Mouse (Mus musculus) right cerebral cortex, postnatal 10 days (tissue): Measurements from ENCODE around the gene Dlgap4.

Source experiments
- DNase-seq, 2 experiments: peaks; one replicate each; pipeline ENCODE4 v3.0.0; 2021; ENCODE audit warnings: low spot score in 2 of 2

Gene Dlgap4

DNA sequence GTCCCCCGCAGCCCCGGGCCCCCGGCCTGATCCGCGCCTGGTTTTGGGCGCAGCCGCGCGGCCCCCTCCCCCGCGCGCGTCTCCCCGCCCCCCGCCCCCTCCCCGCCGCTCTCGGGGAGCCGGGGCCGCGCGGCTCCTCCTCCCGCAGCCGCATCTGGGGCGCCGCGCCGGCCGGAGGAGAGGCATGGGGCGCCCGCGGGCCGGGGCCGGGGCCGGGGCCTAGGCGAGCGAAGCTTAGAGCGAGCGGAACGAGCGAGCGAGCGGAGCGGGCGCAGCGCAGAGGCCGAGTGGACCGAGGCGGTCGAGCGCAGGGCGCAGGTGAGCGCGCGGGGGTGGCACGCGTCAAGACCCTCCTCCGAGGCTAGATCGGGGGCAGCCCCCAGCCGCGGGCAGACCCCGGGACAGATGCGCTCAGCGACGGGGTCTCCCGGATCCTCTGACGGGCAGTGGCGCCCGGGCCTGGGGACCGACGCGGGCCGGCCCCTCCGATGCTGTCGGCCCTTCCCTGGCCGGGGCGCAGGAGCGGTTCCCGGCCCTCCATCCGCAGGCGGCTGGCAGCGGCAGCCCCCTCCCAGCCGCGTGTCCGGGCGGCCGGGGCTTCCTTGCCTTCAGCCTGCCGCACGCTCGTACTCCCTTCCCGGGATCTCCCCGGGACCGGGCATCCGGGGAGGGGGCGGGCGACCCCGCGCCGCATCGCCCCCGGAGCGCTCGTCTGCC is at the start of gene Dlgap4:
Gene Dlgap4 (plus strand): TSS at position 165 of the 717 bp plus-strand sequence.
- peak in 1 of 2 experiments; percentile 52 for DNase-seq

DNA sequence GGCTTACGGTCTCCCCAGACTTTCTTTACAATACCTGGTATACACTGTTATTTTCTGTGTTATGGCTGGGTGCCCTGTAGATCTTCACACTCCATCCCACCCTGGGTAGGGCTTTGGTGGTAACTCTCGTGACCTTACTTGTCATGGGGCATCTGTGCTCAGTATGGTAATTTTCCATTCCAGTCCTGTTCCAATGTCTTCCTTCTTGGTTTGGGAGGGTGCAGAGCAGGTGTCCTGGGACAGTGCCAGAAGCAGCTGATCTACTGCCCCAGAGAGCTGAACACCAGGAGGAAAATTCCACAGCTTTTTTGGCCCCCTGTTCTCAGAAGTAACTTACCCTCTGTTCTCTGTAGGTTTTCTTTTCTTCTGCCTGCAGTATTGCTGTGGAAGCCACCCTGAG is 47.0 kb upstream of the Dlgap4 start:
- DNase-seq = no peak

GRCm38 (mm10) chr2:156568647-156569046 is 44.9 kb upstream of the Dlgap4 start:
- DNase-seq = no peak

DNA sequence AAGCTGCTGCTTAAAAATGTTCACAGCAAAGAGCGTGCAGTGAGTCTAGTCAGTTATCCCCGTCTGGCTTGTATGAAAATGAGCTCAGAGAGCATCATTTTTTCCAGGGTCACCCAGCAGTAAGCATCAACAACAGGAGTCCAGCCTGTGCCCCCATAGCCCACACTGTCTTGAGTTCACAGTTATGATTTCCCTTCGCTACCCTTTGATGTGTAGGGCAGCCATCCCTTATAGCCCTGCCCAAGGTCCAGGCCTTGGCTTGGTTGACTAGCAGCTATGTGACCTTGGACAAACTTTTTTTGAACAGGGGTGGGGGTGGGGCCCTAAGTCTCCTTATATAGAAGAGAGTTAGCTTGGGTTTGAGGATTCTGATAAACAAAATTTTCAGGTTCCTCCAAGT is 44.2 kb upstream of the Dlgap4 start:
- DNase-seq = no peak

DNA sequence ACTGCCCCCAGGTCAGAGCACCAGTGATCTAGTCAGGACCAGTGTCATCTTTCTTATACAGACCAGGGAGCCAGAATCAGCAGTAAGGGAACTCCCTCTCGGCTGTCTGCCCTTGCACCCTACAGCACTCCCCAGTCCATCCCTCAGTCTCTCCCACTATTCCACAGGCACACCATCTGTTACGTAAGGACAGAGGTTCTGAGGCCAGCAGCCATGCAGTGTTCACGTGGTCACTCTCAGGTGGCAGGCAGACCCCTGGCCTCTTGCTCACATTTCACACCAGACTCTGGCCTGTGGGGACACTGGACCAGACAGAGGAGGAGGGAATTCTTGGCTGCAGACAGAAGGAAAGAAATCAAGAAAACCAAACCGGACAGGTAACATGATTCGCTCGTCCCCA is 42.0 kb upstream of the Dlgap4 start:
- DNase-seq = no peak

GRCm38 (mm10) chr2:156576850-156577587 is 36.5 kb upstream of the Dlgap4 start:
- DNase-seq = no peak

DNA sequence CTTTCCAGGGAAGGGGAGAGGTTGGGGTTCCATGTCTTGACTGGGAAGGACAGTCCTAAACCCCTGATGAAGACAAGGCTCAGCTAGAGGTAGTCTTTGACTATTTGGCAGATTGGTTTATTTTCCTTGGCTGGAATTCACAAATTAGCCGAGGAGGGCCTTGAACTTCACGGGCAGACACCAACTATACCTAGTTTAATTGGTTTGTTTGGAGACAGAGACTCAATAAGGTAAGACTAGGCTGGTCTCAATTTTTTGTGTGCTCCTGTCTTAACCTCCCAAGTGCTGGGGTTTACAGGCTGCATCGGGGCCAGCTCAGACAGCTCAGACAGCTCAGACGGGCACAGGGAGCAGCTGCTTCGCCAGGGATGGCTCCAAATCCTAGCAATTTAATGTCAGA is 33.0 kb upstream of the Dlgap4 start:
- DNase-seq = no peak

- DNase-seq = peak; percentile 92 to 95
These were observed 32.3 kb upstream of the Dlgap4 start for GRCm38 (mm10) chr2:156581244-156581643.

DNA sequence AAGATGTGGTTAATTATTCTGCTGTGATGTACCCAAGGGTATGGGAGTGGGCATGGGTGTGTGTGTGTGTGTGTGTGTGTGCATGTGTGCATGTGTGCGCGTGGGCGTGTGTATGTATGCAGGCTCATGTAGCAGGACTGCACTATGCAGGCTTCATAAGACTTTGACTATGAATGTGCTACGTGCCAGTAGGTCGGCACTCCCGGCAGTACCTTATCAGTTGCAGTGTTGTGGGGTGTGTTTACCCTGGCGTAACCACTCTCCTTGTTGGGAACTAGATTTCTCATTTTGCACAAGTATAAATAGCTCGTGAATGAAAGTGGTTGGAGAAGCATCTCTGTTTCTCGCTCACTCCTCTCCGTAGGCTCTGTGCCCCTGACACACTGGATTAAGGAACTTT is 30.6 kb upstream of the Dlgap4 start:
- no peak for DNase-seq

DNA sequence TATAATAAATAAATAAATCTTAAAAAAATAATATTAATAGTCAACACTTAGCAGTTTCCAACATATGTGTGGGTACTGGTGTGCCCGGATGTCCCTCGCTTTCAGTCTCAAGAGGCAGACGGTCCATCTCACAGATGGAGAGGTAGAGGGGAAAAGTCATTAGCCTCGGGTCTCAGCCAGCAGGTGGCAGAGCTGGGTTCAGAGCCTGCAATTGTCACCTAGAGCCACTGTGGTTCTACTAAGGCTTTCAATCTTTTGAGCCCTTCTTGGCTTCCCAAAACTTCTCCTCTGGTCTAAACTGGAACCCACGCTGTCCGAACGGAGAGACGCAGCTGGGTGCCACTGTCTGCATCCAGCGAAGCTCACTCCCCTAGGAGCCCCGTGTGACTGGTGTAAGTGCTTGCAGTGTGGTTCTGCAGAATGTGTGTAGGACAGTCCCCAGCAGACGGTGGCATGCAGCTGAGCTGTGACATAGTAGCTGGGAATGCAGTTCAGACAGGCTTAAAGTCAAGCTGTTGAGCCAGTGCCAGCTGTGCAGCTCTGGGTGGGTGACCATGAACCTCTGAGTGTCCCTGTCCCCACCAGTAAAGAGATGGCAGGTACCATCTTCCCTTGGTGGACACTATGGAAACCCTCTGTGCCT is 29.2 kb upstream of the Dlgap4 start:
- peak in 1 of 2 experiments; percentile 68 for DNase-seq

- DNase-seq = peak; percentile 86 to 90
These were observed 28.6 kb upstream of the Dlgap4 start for GRCm38 (mm10) chr2:156584797-156585471.

- no peak for DNase-seq
These were observed 24.0 kb upstream of the Dlgap4 start for GRCm38 (mm10) chr2:156589481-156589880.

- no peak for DNase-seq
These were observed 18.5 kb upstream of the Dlgap4 start for GRCm38 (mm10) chr2:156594987-156595490.

GRCm38 (mm10) chr2:156602581-156602980 is 10.9 kb upstream of the Dlgap4 start:
- DNase-seq = no peak

- no peak for DNase-seq
These were observed 9.8 kb upstream of the Dlgap4 start for GRCm38 (mm10) chr2:156603671-156604070.

DNA sequence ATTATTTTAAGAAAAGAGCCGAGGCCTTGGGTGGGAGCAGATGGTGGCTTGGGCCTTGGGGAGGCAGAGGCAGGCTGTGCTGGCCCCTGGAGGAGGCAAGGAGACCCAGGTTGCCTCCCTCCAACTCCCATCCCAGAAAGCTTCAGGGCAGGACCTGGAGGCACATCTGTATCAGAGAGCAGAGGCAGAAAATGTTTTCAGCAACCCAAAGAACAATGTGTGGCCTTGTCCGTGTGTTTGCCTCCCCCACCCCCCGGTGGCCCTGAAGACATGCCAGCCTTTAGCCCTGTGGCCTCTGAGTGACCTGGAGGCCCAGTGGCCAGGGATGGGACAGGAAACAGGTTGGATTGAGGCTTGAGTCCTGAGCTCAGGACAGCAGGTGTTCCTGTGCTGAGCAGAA is 8.4 kb upstream of the Dlgap4 start:
- no peak for DNase-seq

- no peak for DNase-seq
These were observed 7.5 kb upstream of the Dlgap4 start for GRCm38 (mm10) chr2:156605971-156606370.

GRCm38 (mm10) chr2:156613081-156613540 is 394 bp upstream of the Dlgap4 start:
- DNase-seq = peak; percentile 82 to 85

GRCm38 (mm10) chr2:156614258-156614556 is 702 bp downstream of the Dlgap4 start:
- DNase-seq = peak; percentile 51 to 61

GRCm38 (mm10) chr2:156614661-156615654 is 1.5 kb downstream of the Dlgap4 start:
- peak; percentile 63 to 72 for DNase-seq

DNA sequence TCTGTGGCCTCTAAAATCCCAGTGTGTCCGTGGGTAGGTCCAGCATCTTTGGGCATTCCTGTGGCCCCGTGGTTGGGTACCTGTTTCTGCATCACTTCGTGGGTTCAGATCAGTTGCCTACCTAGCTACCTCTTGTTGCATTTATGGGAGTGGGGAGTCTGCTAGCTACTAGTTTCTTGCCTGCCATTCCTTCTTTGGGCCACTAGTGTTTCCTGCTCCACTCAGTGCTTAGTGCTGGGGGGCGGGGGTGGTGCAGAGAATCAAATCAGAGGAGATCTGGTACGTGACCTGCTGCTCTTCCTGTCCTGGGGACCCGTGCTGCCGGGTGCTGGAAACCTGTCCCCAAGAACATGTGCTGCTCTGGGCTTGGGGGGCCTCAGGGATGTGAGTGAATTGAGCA is 3.0 kb downstream of the Dlgap4 start:
- no peak for DNase-seq
